Mouse (Mus musculus) lung, postnatal 0 days (tissue): ENCODE measurements around the gene Ranbp3l. TPM values are rescaled to one million over a fixed set of nuclear protein-coding genes. Genes with fewer than 3 reads are reported as not detected.
A peak's percentile ranks its signal among the peaks of the same experiment; 100 is the strongest.

Source experiments
- ATAC-seq: fragments of 200-750 bp; cut with Nextera tagmentation; 2 replicates; pipeline ENCODE4 v1.8.0; 2017; ENCODE audit warnings: moderate library complexity
- DNase-seq: peaks from one replicate; pipeline ENCODE4 v3.0.0-alpha.2; 2016; ENCODE audit warnings: low spot score
- H3K27ac ChIP-seq: fragments of 300-500 bp; sonication (generic); 2 replicates; pipeline ENCODE4 v1.5.1; 2014; ENCODE audit warnings: antibody characterized with exemption, mild to moderate bottlenecking, low read length, mixed read lengths
- H3K27me3 ChIP-seq: fragments of 300-500 bp; sonication (generic); replicated peaks from 2 replicates; pipeline ENCODE4 v1.6.1; 2014; ENCODE audit warnings: low read length, mixed read lengths; ENCODE audit not compliant: insufficient read depth
- H3K36me3 ChIP-seq: fragments of 300-500 bp; sonication (generic); 2 replicates; pipeline ENCODE4 v1.6.1; 2014; ENCODE audit warnings: low read length, mixed read lengths; ENCODE audit not compliant: insufficient read depth
- H3K4me1 ChIP-seq: fragments of 300-500 bp; sonication (generic); 2 replicates; pipeline ENCODE4 v1.6.1; 2014; ENCODE audit warnings: antibody characterized with exemption, low read depth, low read length, mixed read lengths; ENCODE audit not compliant: insufficient read depth
- H3K4me2 ChIP-seq: fragments of 300-500 bp; sonication (generic); replicated peaks from 2 replicates; pipeline ENCODE4 v1.6.1; 2014; ENCODE audit warnings: low read depth, mild to moderate bottlenecking, low read length, moderate library complexity, mixed read lengths
- H3K4me3 ChIP-seq: fragments of 300-500 bp; sonication (generic); 2 replicates; pipeline ENCODE4 v1.5.1; 2014; ENCODE audit warnings: low read depth, low read length
- H3K9ac ChIP-seq: fragments of 300-500 bp; sonication (generic); replicated peaks from 2 replicates; pipeline ENCODE4 v1.6.1; 2014; ENCODE audit warnings: low read depth, mild to moderate bottlenecking
- H3K9me3 ChIP-seq: fragments of 300-500 bp; sonication (generic); 2 replicates; pipeline ENCODE4 v1.6.1; 2016; ENCODE audit warnings: low read length, mixed read lengths
- CTCF ChIP-seq: IDR thresholded peaks from 2 replicates; pipeline ENCODE4 v1.5.1; 2016; ENCODE audit warnings: antibody characterized with exemption, mild to moderate bottlenecking
- EP300 ChIP-seq: IDR thresholded peaks from 2 replicates; pipeline ENCODE4 v1.6.1; 2016; ENCODE audit warnings: antibody characterized with exemption, mild to moderate bottlenecking, control low read depth
- WGBS: fragments of 180-500 bp; shearing (Covaris S2); extraction: QIAGEN DNeasy Blood & Tissue Kit; methylation state at CpG from one replicate; pipeline ENCODE4 v1.1.7; 2014; 5-methylcytosine and 5-hydroxymethylcytosine counted together
- polyA plus RNA-seq: library from polyadenylated mRNA; unstranded; fragments of >200 nt; fragmentation: Nextera tagmentation; extraction: Ambion mirVana; gene quantifications from 2 replicates; pipeline ENCODE4 v1.2.1, GENCODE M21; 2015

Ranbp3l gene
- 0.25 and 0.37 TPM in 2 replicates for polyA plus RNA-seq

DNA sequence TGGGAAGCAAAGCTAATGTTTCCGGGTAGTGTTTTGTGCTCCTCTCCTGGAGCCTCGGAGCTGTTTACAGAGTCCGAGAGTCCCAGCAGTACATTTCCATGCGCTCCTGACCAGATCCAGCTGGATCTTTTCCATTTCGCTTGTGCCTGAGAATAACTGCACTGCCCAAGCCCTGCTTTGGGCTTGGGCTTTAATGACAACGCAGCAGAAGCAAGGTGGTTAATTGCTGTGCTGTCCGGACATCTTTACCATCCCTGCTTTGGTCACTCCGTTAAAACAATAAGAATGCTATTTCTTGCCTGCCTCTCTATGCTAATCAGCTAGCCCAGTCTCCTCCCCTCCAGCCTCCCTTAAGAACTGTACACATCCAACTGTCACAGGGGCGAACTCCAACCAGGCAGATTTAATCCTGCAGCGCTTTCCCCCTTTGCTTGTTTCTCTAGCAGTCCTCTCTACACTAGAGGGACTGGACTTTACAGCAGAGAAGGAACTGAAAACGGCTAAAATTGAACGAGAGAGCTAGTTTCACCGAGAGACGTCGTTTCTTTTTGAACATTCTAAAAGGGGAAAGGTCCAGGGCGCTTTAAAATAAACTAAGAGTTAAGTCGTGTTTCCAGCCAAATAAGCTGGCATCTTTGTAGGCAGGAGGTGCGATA, at the start of gene Ranbp3l:
TSS of gene Ranbp3l (plus strand) at position 377 of the 656 bp plus-strand sequence.
- no peaks in the 10 kb centered on the region for H3K9me3 ChIP-seq
- TF ChIP-seq EP300 (no peak), CTCF (no peak)
- peak; percentile 68 for DNase-seq
- no peaks in the 10 kb centered on the region for H3K27me3 ChIP-seq
- H3K4me3 ChIP-seq, result peak within 1 kb of the TSS; percentile 23
- H3K4me1 ChIP-seq, result no peaks in the 10 kb centered on the region
- no peak within 1 kb of the TSS for H3K27ac ChIP-seq
- H3K4me2 ChIP-seq, result peak within 1 kb of the TSS; percentile 48
- no peak within 1 kb of the TSS for H3K9ac ChIP-seq
- ATAC-seq, result peak; percentile 70
- 26% methylated on average over 18 of the region's 18 CpGs for WGBS
- H3K36me3 ChIP-seq, result no peaks in the 10 kb centered on the region

DNA sequence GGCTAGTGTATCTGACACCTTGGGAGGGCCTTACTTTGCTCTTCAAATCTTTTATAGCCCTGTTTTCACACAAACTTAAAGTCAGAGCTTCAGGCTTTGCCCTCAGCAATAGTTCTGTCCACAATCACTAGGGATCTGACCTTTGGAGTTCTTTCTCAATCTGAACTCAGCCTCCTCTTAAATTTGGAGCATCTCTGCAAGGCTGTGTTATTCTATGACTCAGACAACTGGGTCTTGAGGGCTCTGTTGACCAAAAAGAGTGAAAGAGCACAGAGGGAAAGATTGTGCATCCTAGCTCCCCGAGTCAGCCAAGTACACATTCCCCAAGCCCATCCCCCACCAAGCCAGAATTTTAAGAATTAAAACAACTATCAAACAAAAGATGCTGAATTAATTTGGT, 37.7 kb upstream of the Ranbp3l start:
- no peak overlapping the region for H3K4me2 ChIP-seq
- no peak overlapping the region for H3K4me3 ChIP-seq
- DNase-seq (no peak), ATAC-seq (no peak)
- no peaks in the 10 kb centered on the region for H3K36me3 ChIP-seq
- WGBS, result 65% methylated on average over 1 of the region's 1 CpGs
- no peaks in the 10 kb centered on the region for H3K27me3 ChIP-seq
- H3K4me1 ChIP-seq, result no peaks in the 10 kb centered on the region
- H3K9me3 ChIP-seq, result no peaks in the 10 kb centered on the region
- H3K9ac ChIP-seq, result no peak overlapping the region
- no peak overlapping the region for H3K27ac ChIP-seq
- no peak for TF ChIP-seq EP300
- no peak for TF ChIP-seq CTCF

DNA sequence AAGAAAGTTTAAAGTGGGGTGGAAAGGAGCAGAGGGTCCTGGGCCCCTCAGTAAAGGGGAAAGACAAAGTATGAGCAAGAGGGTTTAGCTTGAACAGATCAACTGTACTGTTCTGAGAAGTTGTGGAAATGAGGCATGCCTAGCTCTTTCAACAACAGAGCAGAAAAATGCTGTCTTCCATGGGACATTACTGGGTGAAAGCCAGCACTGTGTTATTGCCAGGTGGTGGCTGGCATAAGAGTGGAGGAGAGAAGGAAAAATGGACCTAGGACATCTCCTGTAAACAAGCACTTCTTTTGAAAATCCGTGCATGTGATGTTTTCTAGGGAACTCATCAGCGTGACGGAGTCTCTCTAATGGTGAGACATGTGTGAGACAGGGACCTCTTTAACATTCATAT, 30.8 kb upstream of the Ranbp3l start:
- WGBS, result 80% methylated on average over 3 of the region's 3 CpGs
- no peak overlapping the region for H3K4me3 ChIP-seq
- no peak overlapping the region for H3K4me2 ChIP-seq
- no peak overlapping the region for H3K9ac ChIP-seq
- ATAC-seq (no peak), DNase-seq (no peak)
- no peaks in the 10 kb centered on the region for H3K9me3 ChIP-seq
- no peak overlapping the region for H3K27ac ChIP-seq
- TF ChIP-seq EP300 (no peak), CTCF (no peak)
- no peaks in the 10 kb centered on the region for H3K4me1 ChIP-seq
- H3K27me3 ChIP-seq, result no peaks in the 10 kb centered on the region
- H3K36me3 ChIP-seq, result no peaks in the 10 kb centered on the region

DNA sequence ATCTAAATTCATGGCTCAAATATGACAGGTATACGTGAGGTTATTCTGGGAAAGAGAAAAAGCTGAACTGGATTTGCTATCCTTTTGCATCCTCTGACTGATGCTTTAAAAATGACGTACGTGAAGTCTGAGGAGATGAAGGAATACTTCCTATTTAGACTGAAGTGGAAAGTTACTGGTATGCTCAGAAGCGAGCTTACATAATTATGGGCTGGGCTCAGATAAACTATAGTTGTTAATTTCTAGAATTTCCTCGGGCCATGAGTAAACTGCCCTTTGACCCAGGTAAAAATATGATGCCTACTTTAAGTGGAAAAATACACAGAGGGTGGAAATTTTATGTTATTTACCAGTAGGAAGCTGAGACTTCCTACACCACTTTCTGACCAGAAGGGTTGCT, 26.9 kb upstream of the Ranbp3l start:
- Histone ChIP-seq H3K36me3 (no peaks in the 10 kb centered on the region), H3K4me2 (no peak overlapping the region), H3K9me3 (no peaks in the 10 kb centered on the region), H3K4me3 (no peak overlapping the region), H3K27ac (no peak overlapping the region), H3K4me1 (no peaks in the 10 kb centered on the region), H3K27me3 (no peaks in the 10 kb centered on the region), H3K9ac (no peak overlapping the region)
- no peak for TF ChIP-seq EP300
- no peak for TF ChIP-seq CTCF
- WGBS, result 61% methylated on average over 5 of the region's 5 CpGs
- DNase-seq, result no peak
- no peak for ATAC-seq

DNA sequence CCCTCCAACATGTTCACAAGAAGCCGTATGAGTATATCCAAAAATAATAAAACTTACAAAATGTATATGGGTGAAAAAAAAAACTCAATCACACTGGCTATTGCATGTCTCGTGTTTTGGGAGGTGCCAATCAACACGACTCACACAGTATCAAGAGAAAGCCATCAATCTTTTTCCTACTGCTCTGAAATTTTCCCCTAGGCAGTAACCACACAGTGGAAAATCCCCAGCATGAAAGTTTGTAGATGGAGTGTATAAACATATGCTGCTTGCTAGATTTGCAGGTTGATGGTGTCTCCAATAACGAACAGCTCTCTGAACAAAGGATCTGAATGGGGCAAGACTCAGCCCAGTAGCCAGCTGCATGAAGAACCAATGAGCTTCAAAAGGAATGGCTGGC, 16.9 kb upstream of the Ranbp3l start:
- ATAC-seq (no peak), DNase-seq (no peak)
- WGBS, result 69% methylated on average over 4 of the region's 4 CpGs
- H3K27ac ChIP-seq, result no peak overlapping the region
- H3K4me3 ChIP-seq, result no peak overlapping the region
- H3K4me1 ChIP-seq, result no peaks in the 10 kb centered on the region
- no peak overlapping the region for H3K9ac ChIP-seq
- H3K36me3 ChIP-seq, result no peaks in the 10 kb centered on the region
- H3K27me3 ChIP-seq, result no peaks in the 10 kb centered on the region
- H3K9me3 ChIP-seq, result no peaks in the 10 kb centered on the region
- TF ChIP-seq EP300 (no peak), CTCF (no peak)
- no peak overlapping the region for H3K4me2 ChIP-seq

DNA sequence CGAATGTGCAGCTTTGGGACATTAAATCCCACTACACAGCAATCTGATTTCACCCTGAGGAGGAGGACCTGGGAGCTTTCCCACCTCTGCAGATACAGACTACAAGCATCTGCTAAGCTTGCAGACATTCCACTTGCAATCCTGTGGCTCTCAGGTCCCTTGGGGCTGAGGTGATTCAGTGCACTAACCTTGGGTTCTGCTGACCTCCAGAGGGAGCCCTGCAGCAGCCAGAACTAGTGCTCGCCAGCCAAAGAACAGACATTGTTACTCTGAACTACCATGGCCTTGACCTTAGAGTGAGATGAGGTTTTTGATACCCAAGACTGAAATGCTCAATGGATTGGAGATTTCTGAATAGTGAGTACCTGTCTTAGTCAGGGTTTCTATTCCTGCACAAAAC, 4.4 kb upstream of the Ranbp3l start:
- no peak overlapping the region for H3K27ac ChIP-seq
- H3K9me3 ChIP-seq, result no peaks in the 10 kb centered on the region
- H3K4me2 ChIP-seq, result no peak overlapping the region
- WGBS, result 58% methylated on average over 2 of the region's 2 CpGs
- DNase-seq, result no peak
- no peaks in the 10 kb centered on the region for H3K4me1 ChIP-seq
- no peaks in the 10 kb centered on the region for H3K36me3 ChIP-seq
- no peak for ATAC-seq
- H3K27me3 ChIP-seq, result no peaks in the 10 kb centered on the region
- H3K4me3 ChIP-seq, result no peak overlapping the region
- H3K9ac ChIP-seq, result no peak overlapping the region
- TF ChIP-seq EP300, result no peak
- TF ChIP-seq CTCF, result peak; percentile 42

DNA sequence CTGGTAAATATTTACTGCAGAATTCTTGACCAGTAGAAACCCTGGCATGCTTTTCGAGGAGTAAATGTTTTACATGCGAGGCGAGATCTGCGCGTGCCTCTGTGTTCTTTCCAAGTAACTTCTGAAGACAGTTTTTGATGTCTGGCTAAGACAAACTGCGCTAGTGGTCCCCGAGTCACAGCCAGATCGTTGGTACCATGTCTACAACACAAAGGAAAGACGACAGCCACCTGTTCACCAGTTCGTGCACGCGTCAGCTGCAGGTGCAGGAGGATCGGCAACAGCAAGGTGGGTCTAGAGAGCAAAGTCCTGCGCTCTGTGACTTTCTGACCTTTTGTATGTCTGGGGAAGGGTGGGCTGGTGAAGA, 463 bp downstream of the Ranbp3l start:
- no peak overlapping the region for H3K9ac ChIP-seq
- no peak for ATAC-seq
- no peak overlapping the region for H3K27ac ChIP-seq

More for the DNA sequence above, 463 bp downstream of the Ranbp3l start:
- Histone ChIP-seq H3K36me3 (no peaks in the 10 kb centered on the region), H3K4me1 (no peaks in the 10 kb centered on the region), H3K4me3 (peak overlapping the region; percentile 23), H3K9me3 (no peaks in the 10 kb centered on the region), H3K27me3 (no peaks in the 10 kb centered on the region), H3K4me2 (peak overlapping the region; percentile 48)
- DNase-seq, result no peak
- TF ChIP-seq EP300 (no peak), CTCF (no peak)
- 38% methylated on average over 14 of the region's 14 CpGs for WGBS
